Mouse (Mus musculus) hindbrain, embryonic 15.5 days (tissue): ENCODE data around the gene Usp16. TPM values are rescaled to one million over a fixed set of nuclear protein-coding genes. Genes with fewer than 3 reads are reported as not detected.
A peak's percentile ranks its signal among the peaks of the same experiment; 100 is the strongest.
"Not testable (repeated sequence)": the region's sequence is repeated elsewhere in the genome, so short reads cannot be mapped to it uniquely, and the experiment has no call there.

Experiments used
- ATAC-seq: fragments of 200-750 bp; cut with Nextera tagmentation; 2 replicates; pipeline ENCODE4 v1.8.0; 2017; ENCODE audit warnings: low read depth, moderate number of reproducible peaks, moderate TSS enrichment; ENCODE audit not compliant: low FRiP score
- H3K27ac ChIP-seq: fragments of 300-500 bp; sonication (generic); replicated peaks from 2 replicates; pipeline ENCODE4 v1.5.1; 2015; ENCODE audit warnings: mild to moderate bottlenecking, inconsistent platforms
- H3K27me3 ChIP-seq: fragments of 300-500 bp; sonication (generic); 2 replicates; pipeline ENCODE4 v1.6.1; 2015; ENCODE audit warnings: control low read depth, inconsistent platforms
- H3K36me3 ChIP-seq: fragments of 300-500 bp; sonication (generic); 2 replicates; pipeline ENCODE4 v1.6.1; 2015; ENCODE audit warnings: control low read depth, inconsistent platforms
- H3K4me1 ChIP-seq: fragments of 300-500 bp; sonication (generic); replicated peaks from 2 replicates; pipeline ENCODE4 v1.6.1; 2015; ENCODE audit warnings: control low read depth, inconsistent platforms
- H3K4me2 ChIP-seq: fragments of 300-500 bp; sonication (generic); 2 replicates; pipeline ENCODE4 v1.6.1; 2015; ENCODE audit warnings: moderate library complexity, mild to moderate bottlenecking, inconsistent platforms
- H3K4me3 ChIP-seq: fragments of 300-500 bp; sonication (generic); 2 replicates; pipeline ENCODE4 v1.5.1; 2015; ENCODE audit warnings: mild to moderate bottlenecking, inconsistent platforms
- H3K9ac ChIP-seq: fragments of 300-500 bp; sonication (generic); 2 replicates; pipeline ENCODE4 v1.6.1; 2015; ENCODE audit warnings: inconsistent platforms
- H3K9me3 ChIP-seq: fragments of 300-500 bp; sonication (generic); 2 replicates; pipeline ENCODE4 v1.6.1; 2016; ENCODE audit warnings: control low read depth, inconsistent platforms
- WGBS: fragments of 180-500 bp; shearing (Covaris S2); methylation state at CpG from one replicate; pipeline ENCODE4 v1.1.7; 2015; 5-methylcytosine and 5-hydroxymethylcytosine counted together
- polyA plus RNA-seq: library from polyadenylated mRNA; unstranded; fragments of >200 nt; fragmentation: Nextera tagmentation; extraction: Ambion mirVana; gene quantifications from 2 replicates; pipeline ENCODE4 v1.2.1, GENCODE M21; 2015

Gene Usp16
- polyA plus RNA-seq, 1 experiment from 2014 or later: 50.6 TPM

GRCm38 (mm10) chr16:87492191-87492792 lies 37.8 kb downstream of the Usp16 start:
- H3K9me3 ChIP-seq, ATAC-seq, H3K9ac ChIP-seq, H3K27ac ChIP-seq, H3K4me3 ChIP-seq, H3K4me2 ChIP-seq, H3K27me3 ChIP-seq: not testable (repeated sequence)
- WGBS: 95% methylated on average over 12 of the region's 12 CpGs
- Histone ChIP-seq H3K4me1 (peaks cover 23% of the 10 kb centered on the region), H3K36me3 (peaks cover 64% of the 10 kb centered on the region)

- WGBS: under 1% methylated on average over 39 of the region's 39 CpGs
- H3K27me3 ChIP-seq: no peaks in the 10 kb centered on the region
- H3K4me1 ChIP-seq: peaks cover 23% of the 10 kb centered on the region
- ATAC-seq: peak; percentile 65
- H3K4me3 ChIP-seq: peak overlapping the region; percentile 61
- H3K9ac ChIP-seq: peak overlapping the region; percentile 71
- H3K9me3 ChIP-seq: no peaks in the 10 kb centered on the region
- H3K36me3 ChIP-seq: peaks cover 37% of the 10 kb centered on the region
- H3K4me2 ChIP-seq: peak overlapping the region; percentile 83
- H3K27ac ChIP-seq: peak overlapping the region; percentile 80
These were observed 40.6 kb downstream of the Usp16 start for GRCm38 (mm10) chr16:87494955-87495655.

GRCm38 (mm10) chr16:87495716-87496447 lies 41.4 kb downstream of the Usp16 start, which contains the start of gene Cct8:
TSS of gene Cct8 (minus strand) at chr16:87495873.
- H3K36me3 ChIP-seq: peaks cover 30% of the 10 kb centered on the region
- peak within 1 kb of the TSS; percentile 80 for H3K27ac ChIP-seq
- WGBS: under 1% methylated on average over 48 of the region's 48 CpGs
- peak within 1 kb of the TSS; percentile 83 for H3K4me2 ChIP-seq
- H3K4me3 ChIP-seq: peak within 1 kb of the TSS; percentile 61
- peak within 1 kb of the TSS; percentile 71 for H3K9ac ChIP-seq
- ATAC-seq: peak; percentile 95
- H3K4me1 ChIP-seq: peaks cover 23% of the 10 kb centered on the region
- no peaks in the 10 kb centered on the region for H3K9me3 ChIP-seq
- H3K27me3 ChIP-seq: no peaks in the 10 kb centered on the region

GRCm38 (mm10) chr16:87496728-87497127 lies 42.2 kb downstream of the Usp16 start:
- Histone ChIP-seq H3K27me3 (no peaks in the 10 kb centered on the region), H3K4me2 (peak overlapping the region; percentile 83), H3K9me3 (no peaks in the 10 kb centered on the region), H3K9ac (no peak overlapping the region), H3K36me3 (peaks cover 21% of the 10 kb centered on the region), H3K4me1 (peaks cover 23% of the 10 kb centered on the region), H3K27ac (no peak overlapping the region), H3K4me3 (0 out of 2 replicates have a peak overlapping the region, but pooled peaks have one; percentile 61)
- 91% methylated on average over 2 of the region's 2 CpGs for WGBS
- no peak for ATAC-seq

- Histone ChIP-seq H3K4me2 (no peak overlapping the region), H3K4me1 (peaks cover 23% of the 10 kb centered on the region), H3K9me3 (no peaks in the 10 kb centered on the region), H3K27ac (no peak overlapping the region), H3K27me3 (no peaks in the 10 kb centered on the region), H3K36me3 (peaks cover 17% of the 10 kb centered on the region), H3K4me3 (no peak overlapping the region), H3K9ac (no peak overlapping the region)
- WGBS: 91% methylated on average over 6 of the region's 6 CpGs
- no peak for ATAC-seq
These were observed 42.7 kb downstream of the Usp16 start for GRCm38 (mm10) chr16:87497171-87497570.

- H3K4me3 ChIP-seq: no peak overlapping the region
- peaks cover 13% of the 10 kb centered on the region for H3K4me1 ChIP-seq
- H3K9ac ChIP-seq: no peak overlapping the region
- no peaks in the 10 kb centered on the region for H3K27me3 ChIP-seq
- no peak for ATAC-seq
- no peaks in the 10 kb centered on the region for H3K9me3 ChIP-seq
- no peaks in the 10 kb centered on the region for H3K36me3 ChIP-seq
- WGBS: 58% methylated on average over 6 of the region's 6 CpGs
- H3K27ac ChIP-seq: no peak overlapping the region
- H3K4me2 ChIP-seq: no peak overlapping the region
These were observed 45.1 kb downstream of the Usp16 start for GRCm38 (mm10) chr16:87499556-87499955.

- Histone ChIP-seq H3K4me1 (peaks cover 5% of the 10 kb centered on the region), H3K36me3 (no peaks in the 10 kb centered on the region), H3K27me3 (no peaks in the 10 kb centered on the region), H3K9ac (no peak overlapping the region), H3K4me2 (no peak overlapping the region), H3K27ac (no peak overlapping the region), H3K9me3 (no peaks in the 10 kb centered on the region), H3K4me3 (no peak overlapping the region)
- 63% methylated on average over 13 of the region's 13 CpGs for WGBS
- peak; percentile 40; the same call in 1 of the 2 replicates for ATAC-seq
These were observed 47.0 kb downstream of the Usp16 start for GRCm38 (mm10) chr16:87501304-87502078.

- Histone ChIP-seq H3K36me3 (no peaks in the 10 kb centered on the region), H3K4me2 (no peak overlapping the region), H3K9me3 (no peaks in the 10 kb centered on the region), H3K27me3 (no peaks in the 10 kb centered on the region), H3K27ac (no peak overlapping the region), H3K4me3 (no peak overlapping the region), H3K9ac (no peak overlapping the region), H3K4me1 (no peaks in the 10 kb centered on the region)
- no peak for ATAC-seq
- WGBS: 56% methylated on average over 5 of the region's 5 CpGs
These were observed 57.2 kb downstream of the Usp16 start for GRCm38 (mm10) chr16:87511706-87512105.

- Histone ChIP-seq H3K9ac (no peak overlapping the region), H3K4me2 (no peak overlapping the region), H3K9me3 (no peaks in the 10 kb centered on the region), H3K36me3 (no peaks in the 10 kb centered on the region), H3K27me3 (no peaks in the 10 kb centered on the region), H3K4me3 (no peak overlapping the region), H3K27ac (no peak overlapping the region), H3K4me1 (no peaks in the 10 kb centered on the region)
- WGBS: 95% methylated on average over 14 of the region's 14 CpGs
- no peak for ATAC-seq
These were observed 57.8 kb downstream of the Usp16 start for GRCm38 (mm10) chr16:87512331-87512730.

GRCm38 (mm10) chr16:87524228-87524627 lies 69.7 kb downstream of the Usp16 start:
- Histone ChIP-seq H3K36me3 (no peaks in the 10 kb centered on the region), H3K27me3 (no peaks in the 10 kb centered on the region), H3K9ac (no peak overlapping the region), H3K4me3 (no peak overlapping the region), H3K4me1 (no peaks in the 10 kb centered on the region; the same call in 1 of the 2 replicates), H3K4me2 (no peak overlapping the region), H3K9me3 (no peaks in the 10 kb centered on the region), H3K27ac (no peak overlapping the region)
- 92% methylated on average over 5 of the region's 5 CpGs for WGBS
- no peak for ATAC-seq

- Histone ChIP-seq H3K4me3 (no peak overlapping the region), H3K4me2 (no peak overlapping the region), H3K4me1 (no peaks in the 10 kb centered on the region; the same call in 1 of the 2 replicates), H3K9ac (no peak overlapping the region), H3K27ac (no peak overlapping the region), H3K36me3 (no peaks in the 10 kb centered on the region), H3K9me3 (no peaks in the 10 kb centered on the region), H3K27me3 (no peaks in the 10 kb centered on the region)
- ATAC-seq: no peak
- 56% methylated on average over 8 of the region's 8 CpGs for WGBS
These were observed 73.2 kb downstream of the Usp16 start for GRCm38 (mm10) chr16:87527553-87528249.
